Mouse (Mus musculus): Measurements from ENCODE around the gene Pla1a. TPM values are rescaled to one million over a fixed set of nuclear protein-coding genes. Genes with fewer than 3 reads are reported as not detected.
A peak's percentile ranks its signal among the peaks of the same experiment; 100 is the strongest.

Pla1a gene
- polyA plus RNA-seq, 1 experiment from 2014 or later: 0.27 TPM

- Histone ChIP-seq H3K4me3 (no peak overlapping the region), H3K4me1 (replicated peaks) (peaks cover 17% of the 10 kb centered on the region), H3K36me3 (no peaks in the 10 kb centered on the region), H3K27ac (no peak overlapping the region), H3K27me3 (ENCODE audit: insufficient read depth, poor library complexity, severe bottlenecking) (no peaks in the 10 kb centered on the region), H3K9me3 (no peaks in the 10 kb centered on the region)
- DNase-seq (ENCODE audit: low spot score): no peak
- 87% methylated on average over 7 of the region's 7 CpGs for WGBS
Observed at GRCm38 (mm10) chr16:38363657-38364056, 69.3 kb downstream of the Pla1a start.

- no peaks in the 10 kb centered on the region for H3K36me3 ChIP-seq
- H3K9me3 ChIP-seq: no peaks in the 10 kb centered on the region
- no peak overlapping the region for H3K4me3 ChIP-seq
- DNase-seq (ENCODE audit: low spot score): no peak
- 91% methylated on average over 3 of the region's 3 CpGs for WGBS
- no peak overlapping the region for H3K27ac ChIP-seq
- H3K27me3 ChIP-seq (ENCODE audit: insufficient read depth, poor library complexity, severe bottlenecking): no peaks in the 10 kb centered on the region
- peaks cover 17% of the 10 kb centered on the region for H3K4me1 ChIP-seq (replicated peaks)
Observed at GRCm38 (mm10) chr16:38363256-38363595, 69.7 kb downstream of the Pla1a start.

- no peak overlapping the region for H3K27ac ChIP-seq
- no peaks in the 10 kb centered on the region for H3K9me3 ChIP-seq
- peaks cover 17% of the 10 kb centered on the region for H3K4me1 ChIP-seq (replicated peaks)
- 84% methylated on average over 20 of the region's 20 CpGs for WGBS
- no peak overlapping the region for H3K4me3 ChIP-seq
- 0 out of 2 replicates have a peak, but pooled peaks cover 4% of the 10 kb centered on the region for H3K36me3 ChIP-seq
- no peaks in the 10 kb centered on the region for H3K27me3 ChIP-seq (ENCODE audit: insufficient read depth, poor library complexity, severe bottlenecking)
- no peak for DNase-seq (ENCODE audit: low spot score)
Observed at GRCm38 (mm10) chr16:38362493-38363255, 70.3 kb downstream of the Pla1a start.

- H3K27ac ChIP-seq: peak within 1 kb of the TSS; percentile 1; the same call in 1 of the 2 replicates
Observed at GRCm38 (mm10) chr16:38361933-38362332, 71.0 kb downstream of the Pla1a start, which contains the start of gene Popdc2. TSS of gene Popdc2 (plus strand) at chr16:38362209.

GRCm38 (mm10) chr16:38360317-38360716 is 72.6 kb downstream of the Pla1a start:
- peaks cover 17% of the 10 kb centered on the region for H3K4me1 ChIP-seq (replicated peaks)
- peak; percentile 18 for DNase-seq (ENCODE audit: low spot score)
- H3K27me3 ChIP-seq (ENCODE audit: insufficient read depth, poor library complexity, severe bottlenecking): no peaks in the 10 kb centered on the region
- H3K4me3 ChIP-seq: no peak overlapping the region
- H3K9me3 ChIP-seq: no peaks in the 10 kb centered on the region
- WGBS: 23% methylated on average over 2 of the region's 2 CpGs
- peaks cover 11% of the 10 kb centered on the region; the same call in 1 of the 2 replicates for H3K36me3 ChIP-seq
- no peak overlapping the region for H3K27ac ChIP-seq

More at GRCm38 (mm10) chr16:38361933-38362332, 71.0 kb downstream of the Pla1a start, which contains the start of gene Popdc2:
- peaks cover 17% of the 10 kb centered on the region for H3K4me1 ChIP-seq (replicated peaks)
- H3K4me3 ChIP-seq: no peak within 1 kb of the TSS
- H3K36me3 ChIP-seq: peaks cover 7% of the 10 kb centered on the region; the same call in 1 of the 2 replicates
- DNase-seq (ENCODE audit: low spot score): no peak
- no peaks in the 10 kb centered on the region for H3K27me3 ChIP-seq (ENCODE audit: insufficient read depth, poor library complexity, severe bottlenecking)
- H3K9me3 ChIP-seq: no peaks in the 10 kb centered on the region
- WGBS: 60% methylated on average over 10 of the region's 10 CpGs

- H3K9me3 ChIP-seq: no peaks in the 10 kb centered on the region
- H3K4me3 ChIP-seq: no peak overlapping the region
- 84% methylated on average over 3 of the region's 3 CpGs for whole genome bisulfite sequencing
- no peak overlapping the region for H3K27ac ChIP-seq
- H3K27me3 ChIP-seq (ENCODE audit: insufficient read depth, poor library complexity, severe bottlenecking): no peaks in the 10 kb centered on the region
- peaks cover 17% of the 10 kb centered on the region for H3K4me1 ChIP-seq (replicated peaks)
- DNase-seq (ENCODE audit: low spot score): no peak
- peaks cover 11% of the 10 kb centered on the region; the same call in 1 of the 2 replicates for H3K36me3 ChIP-seq
Observed at GRCm38 (mm10) chr16:38359857-38360256, 73.1 kb downstream of the Pla1a start.

GRCm38 (mm10) chr16:38359241-38359640 is 73.7 kb downstream of the Pla1a start:
- Histone ChIP-seq H3K27ac (no peak overlapping the region), H3K4me3 (no peak overlapping the region), H3K27me3 (ENCODE audit: insufficient read depth, poor library complexity, severe bottlenecking) (no peaks in the 10 kb centered on the region), H3K4me1 (replicated peaks) (peaks cover 17% of the 10 kb centered on the region), H3K36me3 (peaks cover 15% of the 10 kb centered on the region; the same call in 1 of the 2 replicates), H3K9me3 (no peaks in the 10 kb centered on the region)
- no peak for DNase-seq (ENCODE audit: low spot score)
- 87% methylated on average over 2 of the region's 2 CpGs for WGBS

GRCm38 (mm10) chr16:38358256-38358812 is 74.6 kb downstream of the Pla1a start:
- H3K4me1 ChIP-seq (replicated peaks): peaks cover 17% of the 10 kb centered on the region
- no peak overlapping the region for H3K27ac ChIP-seq
- DNase-seq (ENCODE audit: low spot score): no peak
- WGBS: 86% methylated on average over 6 of the region's 6 CpGs
- H3K9me3 ChIP-seq: no peaks in the 10 kb centered on the region
- no peaks in the 10 kb centered on the region for H3K27me3 ChIP-seq (ENCODE audit: insufficient read depth, poor library complexity, severe bottlenecking)
- H3K4me3 ChIP-seq: no peak overlapping the region
- peaks cover 20% of the 10 kb centered on the region for H3K36me3 ChIP-seq

- Histone ChIP-seq H3K4me1 (replicated peaks) (no peaks in the 10 kb centered on the region), H3K36me3 (peaks cover 54% of the 10 kb centered on the region), H3K9me3 (no peaks in the 10 kb centered on the region), H3K27me3 (ENCODE audit: insufficient read depth, poor library complexity, severe bottlenecking) (no peaks in the 10 kb centered on the region), H3K4me3 (no peak overlapping the region), H3K27ac (no peak overlapping the region)
- no peak for DNase-seq (ENCODE audit: low spot score)
- WGBS: 95% methylated on average over 5 of the region's 5 CpGs
Observed at GRCm38 (mm10) chr16:38354185-38354913, 78.6 kb downstream of the Pla1a start.

GRCm38 (mm10) chr16:38353642-38354041 is 79.3 kb downstream of the Pla1a start:
- Histone ChIP-seq H3K4me1 (replicated peaks) (no peaks in the 10 kb centered on the region), H3K36me3 (peaks cover 60% of the 10 kb centered on the region), H3K4me3 (no peak overlapping the region), H3K27ac (no peak overlapping the region), H3K27me3 (ENCODE audit: insufficient read depth, poor library complexity, severe bottlenecking) (no peaks in the 10 kb centered on the region), H3K9me3 (no peaks in the 10 kb centered on the region)
- DNase-seq (ENCODE audit: low spot score): no peak
- WGBS: 97% methylated on average over 2 of the region's 2 CpGs

GRCm38 (mm10) chr16:38352851-38353250 is 80.1 kb downstream of the Pla1a start:
- Histone ChIP-seq H3K27ac (no peak overlapping the region), H3K9me3 (no peaks in the 10 kb centered on the region), H3K4me1 (replicated peaks) (peaks cover 6% of the 10 kb centered on the region), H3K4me3 (no peak overlapping the region), H3K36me3 (peaks cover 57% of the 10 kb centered on the region), H3K27me3 (ENCODE audit: insufficient read depth, poor library complexity, severe bottlenecking) (no peaks in the 10 kb centered on the region)
- DNase-seq (ENCODE audit: low spot score): no peak

GRCm38 (mm10) chr16:38352031-38352430 is 80.9 kb downstream of the Pla1a start:
- Histone ChIP-seq H3K27ac (no peak overlapping the region), H3K9me3 (no peaks in the 10 kb centered on the region), H3K4me1 (replicated peaks) (peaks cover 12% of the 10 kb centered on the region), H3K36me3 (peaks cover 53% of the 10 kb centered on the region), H3K27me3 (ENCODE audit: insufficient read depth, poor library complexity, severe bottlenecking) (no peaks in the 10 kb centered on the region), H3K4me3 (no peak overlapping the region)
- no peak for DNase-seq (ENCODE audit: low spot score)
- WGBS: 88% methylated on average over 7 of the region's 7 CpGs

GRCm38 (mm10) chr16:38350939-38351338 is 82.0 kb downstream of the Pla1a start:
- H3K27me3 ChIP-seq (ENCODE audit: insufficient read depth, poor library complexity, severe bottlenecking): no peaks in the 10 kb centered on the region
- 84% methylated on average over 6 of the region's 6 CpGs for WGBS
- no peaks in the 10 kb centered on the region for H3K9me3 ChIP-seq
- H3K4me1 ChIP-seq (replicated peaks): peaks cover 16% of the 10 kb centered on the region
- peaks cover 49% of the 10 kb centered on the region for H3K36me3 ChIP-seq
- no peak for DNase-seq (ENCODE audit: low spot score)
- H3K27ac ChIP-seq: no peak overlapping the region
- no peak overlapping the region for H3K4me3 ChIP-seq
